Mouse (Mus musculus) forebrain, embryonic 15.5 days (tissue): Measurements from ENCODE around the gene Mbl2. TPM values are rescaled to one million over a fixed set of nuclear protein-coding genes. Genes with fewer than 3 reads are reported as not detected.
"Not testable (repeated sequence)": the region's sequence is repeated elsewhere in the genome, so short reads cannot be mapped to it uniquely, and the experiment has no call there.

ENCODE experiments used
- ATAC-seq: fragments of 200-750 bp; cut with Nextera tagmentation; replicated peaks from 2 replicates; pipeline ENCODE4 v1.8.0; 2017; ENCODE audit warnings: mild to moderate bottlenecking, moderate TSS enrichment, moderate library complexity
- H3K27ac ChIP-seq: fragments of 300-500 bp; sonication (generic); replicated peaks from 2 replicates; pipeline ENCODE4 v1.5.1; 2015; ENCODE audit warnings: mild to moderate bottlenecking, inconsistent platforms
- H3K27me3 ChIP-seq: fragments of 300-500 bp; sonication (generic); 2 replicates; pipeline ENCODE4 v1.6.1; 2015; ENCODE audit warnings: inconsistent platforms
- H3K36me3 ChIP-seq: fragments of 300-500 bp; sonication (generic); 2 replicates; pipeline ENCODE4 v1.6.1; 2015; ENCODE audit warnings: mild to moderate bottlenecking, inconsistent platforms
- H3K4me1 ChIP-seq: fragments of 300-500 bp; sonication (generic); 2 replicates; pipeline ENCODE4 v1.6.1; 2015; ENCODE audit warnings: inconsistent platforms
- H3K4me2 ChIP-seq: fragments of 300-500 bp; sonication (generic); replicated peaks from 2 replicates; pipeline ENCODE4 v1.6.1; 2015; ENCODE audit warnings: mild to moderate bottlenecking, inconsistent platforms
- H3K4me3 ChIP-seq: fragments of 300-500 bp; sonication (generic); 2 replicates; pipeline ENCODE4 v1.5.1; 2015; ENCODE audit warnings: mild to moderate bottlenecking, inconsistent platforms
- H3K9ac ChIP-seq: fragments of 300-500 bp; sonication (generic); replicated peaks from 2 replicates; pipeline ENCODE4 v1.6.1; 2015; ENCODE audit warnings: mild to moderate bottlenecking, inconsistent platforms
- H3K9me3 ChIP-seq: fragments of 300-500 bp; sonication (generic); 2 replicates; pipeline ENCODE4 v1.6.1; 2016; ENCODE audit warnings: inconsistent platforms
- WGBS: fragments of 180-500 bp; shearing (Covaris S2); methylation state at CpG from one replicate; pipeline ENCODE4 v1.1.7; 2015; ENCODE audit warnings: mixed read lengths; 5-methylcytosine and 5-hydroxymethylcytosine counted together
- microRNA-seq: library from miRNA; unstranded; fragments of <30 nt; microRNA quantifications from one replicate; pipeline ENCODE4, GENCODE M21; 2016
- polyA plus RNA-seq: library from polyadenylated mRNA; unstranded; fragments of >200 nt; fragmentation: Nextera tagmentation; extraction: Ambion mirVana; gene quantifications from 2 replicates; pipeline ENCODE4 v1.2.1, GENCODE M21; 2015

Mbl2 gene
- polyA plus RNA-seq, 1 experiment from 2014 or later: not detected

DNA sequence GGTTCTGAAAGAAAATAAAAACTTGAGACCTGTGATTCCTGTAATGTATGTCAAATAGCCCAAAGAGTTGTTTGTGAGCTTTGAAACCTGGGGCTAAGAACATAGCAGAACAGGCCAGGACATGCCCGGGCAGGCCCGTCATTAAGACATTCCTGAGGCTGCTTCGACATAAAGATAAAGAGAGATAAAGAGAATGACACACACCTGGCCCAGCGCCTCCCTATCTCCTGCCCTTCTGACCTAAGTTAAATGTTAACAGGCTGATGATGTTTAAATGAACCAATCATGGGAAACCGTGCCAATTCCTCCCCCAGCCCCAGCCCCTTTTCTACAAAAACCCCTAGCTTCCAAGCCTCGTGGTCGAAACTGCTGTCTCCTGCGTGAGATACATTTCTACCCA is 10.1 kb upstream of the Mbl2 start:
- ATAC-seq: not testable (repeated sequence)
- 85% methylated on average over 8 of the region's 8 CpGs for WGBS

DNA sequence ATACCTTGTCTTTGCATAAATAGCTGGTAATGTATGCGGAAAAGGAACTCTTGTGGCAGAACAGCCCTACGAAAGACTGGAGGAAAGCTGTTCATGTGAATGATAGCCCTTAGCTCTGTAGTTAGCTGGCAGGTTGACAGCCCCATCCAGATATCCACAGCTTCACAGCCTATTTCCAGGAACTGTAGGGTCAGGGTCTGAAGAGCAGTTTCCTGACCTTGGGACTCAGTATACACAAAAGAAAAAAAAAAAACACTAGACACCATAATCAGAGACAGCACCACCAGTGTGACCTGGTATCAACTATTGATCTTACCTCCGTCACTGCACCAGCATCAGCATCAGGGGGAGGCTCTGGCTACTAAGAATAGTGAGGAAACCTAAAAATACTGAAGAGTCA is 3.3 kb upstream of the Mbl2 start:
- Histone ChIP-seq H3K9me3 (no peaks in the 10 kb centered on the region), H3K9ac (no peak overlapping the region), H3K36me3 (no peaks in the 10 kb centered on the region), H3K4me3 (no peak overlapping the region), H3K4me1 (no peaks in the 10 kb centered on the region), H3K27ac (no peak overlapping the region), H3K4me2 (no peak overlapping the region), H3K27me3 (no peaks in the 10 kb centered on the region)
- WGBS: 74% methylated on average over 3 of the region's 3 CpGs
- no peak for ATAC-seq

More for the DNA sequence above, 10.1 kb upstream of the Mbl2 start:
- not testable (repeated sequence) for H3K27me3 ChIP-seq, H3K4me1 ChIP-seq, H3K4me2 ChIP-seq, H3K9me3 ChIP-seq, H3K9ac ChIP-seq, H3K27ac ChIP-seq, H3K4me3 ChIP-seq, H3K36me3 ChIP-seq

DNA sequence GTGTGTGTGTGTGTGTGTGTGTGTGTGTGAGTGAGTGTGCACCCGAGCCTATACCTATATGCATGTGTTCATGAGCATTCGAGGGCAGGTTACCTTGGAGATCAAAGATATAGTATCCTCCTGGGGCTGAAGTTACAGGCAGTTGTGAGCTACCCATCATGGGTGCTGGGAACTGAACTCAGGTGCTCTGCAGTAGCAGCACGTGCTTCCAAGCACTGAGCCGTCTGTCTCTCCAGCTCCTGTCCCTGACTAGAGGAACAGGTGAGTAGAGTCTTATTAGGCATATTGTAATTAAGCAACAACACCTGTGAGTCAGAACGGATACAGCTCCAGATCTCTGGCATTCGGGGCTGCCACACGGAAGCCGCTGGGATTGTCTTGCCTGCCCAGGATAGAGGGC is 1.7 kb downstream of the Mbl2 start:
- Histone ChIP-seq H3K4me2 (no peak overlapping the region), H3K4me1 (no peaks in the 10 kb centered on the region), H3K9ac (no peak overlapping the region), H3K36me3 (no peaks in the 10 kb centered on the region), H3K9me3 (no peaks in the 10 kb centered on the region), H3K27ac (no peak overlapping the region), H3K4me3 (no peak overlapping the region), H3K27me3 (no peaks in the 10 kb centered on the region)
- WGBS: 79% methylated on average over 8 of the region's 8 CpGs
- ATAC-seq: no peak

DNA sequence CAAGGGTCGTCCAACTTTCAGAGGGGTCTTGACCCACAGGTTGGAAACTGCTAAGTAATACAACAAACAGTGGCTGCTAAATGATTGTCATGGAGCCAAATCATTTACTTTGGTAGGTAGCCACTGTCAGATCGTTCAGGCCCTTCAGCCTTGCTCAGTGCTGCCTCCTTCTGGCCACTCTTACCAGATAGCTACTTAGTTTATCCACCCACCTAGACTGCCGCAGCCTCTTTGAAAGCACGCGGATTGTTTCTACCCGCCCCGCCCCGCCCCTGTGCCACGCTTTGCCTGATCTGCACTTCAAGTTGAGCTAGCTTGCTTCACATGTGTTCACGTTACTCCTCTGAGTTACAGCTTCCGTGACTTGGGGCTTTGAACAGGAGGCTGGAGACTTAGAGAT is 14.6 kb downstream of the Mbl2 start:
- no peaks in the 10 kb centered on the region for H3K9me3 ChIP-seq
- WGBS: 13% methylated on average over 11 of the region's 11 CpGs
- H3K4me1 ChIP-seq: no peaks in the 10 kb centered on the region
- H3K4me3 ChIP-seq: no peak overlapping the region
- H3K4me2 ChIP-seq: no peak overlapping the region
- H3K36me3 ChIP-seq: no peaks in the 10 kb centered on the region
- no peaks in the 10 kb centered on the region for H3K27me3 ChIP-seq
- H3K9ac ChIP-seq: no peak overlapping the region
- no peak for ATAC-seq
- no peak overlapping the region for H3K27ac ChIP-seq

DNA sequence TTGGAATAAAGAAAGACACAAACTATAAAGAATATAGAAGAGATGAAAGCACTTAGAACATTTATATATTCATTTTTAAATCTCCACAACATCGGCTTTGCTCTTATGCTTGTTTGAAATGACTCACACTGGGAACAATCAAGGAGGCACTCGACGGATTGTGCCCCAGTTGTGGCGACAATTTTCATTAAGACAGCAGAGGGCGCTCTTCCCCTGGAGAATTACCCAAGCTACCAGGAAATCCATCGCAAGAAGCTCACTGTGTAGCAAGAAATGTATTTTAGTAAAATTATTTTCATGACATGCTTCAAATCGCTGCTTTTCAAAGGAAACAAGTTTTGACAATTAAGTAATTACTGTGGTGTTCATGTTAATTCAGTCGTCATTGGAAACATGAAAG is 16.1 kb downstream of the Mbl2 start:
- Histone ChIP-seq H3K27ac (no peak overlapping the region), H3K9ac (no peak overlapping the region), H3K36me3 (no peaks in the 10 kb centered on the region), H3K4me3 (no peak overlapping the region), H3K4me2 (no peak overlapping the region), H3K4me1 (no peaks in the 10 kb centered on the region), H3K27me3 (no peaks in the 10 kb centered on the region), H3K9me3 (no peaks in the 10 kb centered on the region)
- ATAC-seq: 0 out of 2 replicates have a peak, but pooled peaks have one; percentile 68
- WGBS: 6% methylated on average over 8 of the region's 8 CpGs

DNA sequence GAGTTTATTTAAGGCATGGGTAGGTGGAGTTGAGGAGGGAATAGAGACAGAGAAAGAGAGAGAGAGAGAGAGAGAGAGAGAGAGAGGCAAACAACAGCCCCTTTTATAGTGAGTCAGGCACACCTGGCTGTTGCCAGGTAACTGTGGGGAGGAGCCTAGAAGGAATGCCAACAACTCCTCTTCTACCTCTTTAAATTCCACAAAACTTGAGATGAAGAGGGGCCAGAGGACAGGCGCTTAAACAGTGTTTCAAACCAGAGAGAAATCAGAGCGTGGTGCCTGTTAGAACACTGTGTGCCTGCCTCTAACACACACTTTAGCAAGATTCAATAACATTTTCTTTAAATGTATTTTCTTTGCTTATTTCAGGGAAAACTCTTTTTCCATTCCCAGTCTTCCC is 19.5 kb downstream of the Mbl2 start:
- Histone ChIP-seq H3K27ac (no peak overlapping the region), H3K9me3 (no peaks in the 10 kb centered on the region), H3K4me3 (no peak overlapping the region), H3K4me1 (no peaks in the 10 kb centered on the region), H3K9ac (no peak overlapping the region), H3K36me3 (no peaks in the 10 kb centered on the region), H3K27me3 (no peaks in the 10 kb centered on the region), H3K4me2 (no peak overlapping the region)
- 71% methylated on average over 2 of the region's 2 CpGs for WGBS
- no peak for ATAC-seq

DNA sequence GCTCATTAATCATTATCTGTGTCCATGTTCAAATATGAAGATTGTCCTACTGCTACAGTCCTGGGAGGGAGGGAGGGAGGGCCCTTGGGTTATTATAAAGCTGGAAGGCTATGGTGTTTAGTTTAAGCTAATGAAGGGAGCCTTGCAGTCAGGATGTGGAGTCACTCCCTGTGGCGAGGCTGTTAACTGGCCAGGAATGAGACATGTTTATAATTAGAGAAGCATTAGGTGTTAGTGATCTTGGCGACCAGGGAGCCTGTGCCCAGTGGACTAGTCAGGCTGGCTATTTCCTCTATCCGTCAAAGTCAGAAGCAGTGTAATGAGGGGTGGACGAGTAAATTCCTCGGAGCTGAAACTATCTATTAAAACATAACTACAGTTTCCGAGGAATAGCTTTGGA is 23.6 kb downstream of the Mbl2 start:
- Histone ChIP-seq H3K4me2 (no peak overlapping the region), H3K4me1 (no peaks in the 10 kb centered on the region), H3K4me3 (no peak overlapping the region), H3K9ac (no peak overlapping the region), H3K9me3 (no peaks in the 10 kb centered on the region), H3K36me3 (no peaks in the 10 kb centered on the region), H3K27ac (no peak overlapping the region), H3K27me3 (no peaks in the 10 kb centered on the region)
- WGBS: 32% methylated on average over 6 of the region's 6 CpGs
- ATAC-seq: no peak

DNA sequence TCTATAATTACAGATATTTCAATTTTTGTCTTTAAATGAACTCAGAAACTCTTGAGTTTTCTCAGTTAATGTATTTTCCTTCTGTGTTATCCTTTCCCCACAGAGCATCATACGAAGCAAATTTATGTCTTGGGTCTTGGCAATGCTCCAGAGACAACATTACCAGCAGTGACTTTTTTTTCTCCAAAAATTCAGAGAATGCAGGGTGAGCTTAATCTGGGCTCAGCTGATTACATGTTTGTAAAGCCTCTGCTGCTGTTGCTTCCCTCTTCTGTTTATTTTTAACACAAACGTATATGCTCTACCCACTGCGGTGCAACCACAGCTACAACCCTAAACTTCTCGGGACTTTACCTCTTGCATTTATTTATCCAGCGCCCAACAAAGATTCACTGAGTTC is 48.4 kb downstream of the Mbl2 start:
- Histone ChIP-seq H3K36me3 (no peaks in the 10 kb centered on the region), H3K4me2 (no peak overlapping the region), H3K4me1 (no peaks in the 10 kb centered on the region), H3K4me3 (no peak overlapping the region), H3K27ac (no peak overlapping the region), H3K9me3 (no peaks in the 10 kb centered on the region), H3K27me3 (no peaks in the 10 kb centered on the region), H3K9ac (no peak overlapping the region)
- no peak for ATAC-seq
- whole genome bisulfite sequencing: 72% methylated on average over 5 of the region's 5 CpGs

DNA sequence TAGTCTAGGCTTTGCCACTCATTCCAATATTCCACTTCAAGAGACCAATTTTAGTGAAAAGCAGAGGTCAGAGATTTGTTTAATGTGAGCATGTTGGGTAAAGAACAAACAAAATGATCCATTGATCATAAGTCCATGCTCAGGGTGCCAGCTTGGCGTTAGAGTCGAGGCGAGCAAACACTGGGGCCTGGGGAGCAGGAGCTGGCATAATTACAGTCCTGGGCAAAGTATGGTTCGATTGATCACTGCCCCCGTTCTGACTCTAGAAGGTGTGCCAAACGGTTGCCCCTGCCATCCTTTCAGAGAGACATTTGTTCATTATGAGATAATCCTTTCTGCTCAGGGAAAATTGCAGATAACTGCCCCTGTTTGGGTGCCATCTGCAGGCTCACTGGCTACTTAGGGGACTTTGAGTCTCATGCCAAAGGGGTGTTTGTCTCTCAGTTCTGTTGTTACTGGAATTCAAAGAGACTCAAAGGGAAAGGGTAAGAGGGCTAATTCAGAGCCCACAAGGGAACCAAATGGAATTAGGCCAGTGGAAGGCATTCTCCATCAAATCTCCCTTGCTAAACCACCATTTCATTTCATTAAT is 55.3 kb downstream of the Mbl2 start:
- Histone ChIP-seq H3K4me2 (no peak overlapping the region), H3K36me3 (no peaks in the 10 kb centered on the region), H3K9me3 (no peaks in the 10 kb centered on the region), H3K9ac (no peak overlapping the region), H3K4me1 (no peaks in the 10 kb centered on the region), H3K4me3 (no peak overlapping the region), H3K27ac (no peak overlapping the region), H3K27me3 (no peaks in the 10 kb centered on the region)
- peak; percentile 58 for ATAC-seq
- 52% methylated on average over 6 of the region's 6 CpGs for WGBS

Small RNA genes lying within 50 kb of the gene (microRNA-seq; reads per million reads assigned to microRNA genes)
- not detected for gene Gm24108

Other genes starting within 250 kb of the Mbl2 start
- gene Trpd52l3, start 229.2 kb upstream of the Mbl2 start, polyA plus RNA-seq: not detected in 2 replicates
- 68.7 and 69.1 TPM in 2 replicates for gene Uhrf2, start 202.4 kb upstream of the Mbl2 start, polyA plus RNA-seq
- 15.4 and 15.7 TPM in 2 replicates for gene Gldc, start 57.5 kb upstream of the Mbl2 start, polyA plus RNA-seq